Mouse (Mus musculus) gonadal fat pad, adult 2 months (tissue): ENCODE measurements around the gene Hand1. TPM values are rescaled to one million over a fixed set of nuclear protein-coding genes. Genes with fewer than 3 reads are reported as not detected.
"Not testable (repeated sequence)": the region's sequence is repeated elsewhere in the genome, so short reads cannot be mapped to it uniquely, and the experiment has no call there.

ENCODE experiments used
- DNase-seq: peaks from one replicate; pipeline ENCODE4 v3.0.0-alpha.2; 2012; ENCODE audit warnings: low read depth
- polyA plus RNA-seq: library from polyadenylated mRNA; depleted of rRNA; stranded (reverse); fragments of >200 nt; gene quantifications from 2 replicates; pipeline ENCODE4 v1.2.3, GENCODE M21; 2012; rRNA removed

The Hand1 gene
- polyA plus RNA-seq, result not detected in 2 replicates

GRCm38 (mm10) chr11:57832552-57833201, at the start of gene Hand1:
TSS of gene Hand1 (minus strand) at chr11:57832818.
- DNase-seq, result no peak

- DNase-seq, result no peak
Measured at GRCm38 (mm10) chr11:57876157-57876556, 43.5 kb upstream of the Hand1 start.

GRCm38 (mm10) chr11:57873014-57873413, 40.4 kb upstream of the Hand1 start:
- DNase-seq, result no peak

GRCm38 (mm10) chr11:57868753-57869460, 36.3 kb upstream of the Hand1 start:
- no peak for DNase-seq

- no peak for DNase-seq
Measured at GRCm38 (mm10) chr11:57866466-57866865, 33.8 kb upstream of the Hand1 start.

- no peak for DNase-seq
Measured at GRCm38 (mm10) chr11:57864577-57864976, 32.0 kb upstream of the Hand1 start.

GRCm38 (mm10) chr11:57862088-57862487, 29.5 kb upstream of the Hand1 start:
- DNase-seq, result no peak

GRCm38 (mm10) chr11:57857709-57858108, 25.1 kb upstream of the Hand1 start:
- no peak for DNase-seq

- no peak for DNase-seq
Measured at GRCm38 (mm10) chr11:57853571-57853970, 21.0 kb upstream of the Hand1 start.

GRCm38 (mm10) chr11:57850931-57851330, 18.3 kb upstream of the Hand1 start:
- DNase-seq, result peak; percentile 12

- DNase-seq, result no peak
Measured at GRCm38 (mm10) chr11:57850298-57850697, 17.7 kb upstream of the Hand1 start.

- DNase-seq, result no peak
Measured at GRCm38 (mm10) chr11:57847396-57847795, 14.8 kb upstream of the Hand1 start.

- DNase-seq, result not testable (repeated sequence)
Measured at GRCm38 (mm10) chr11:57846421-57847363, 14.1 kb upstream of the Hand1 start.

- no peak for DNase-seq
Measured at GRCm38 (mm10) chr11:57841391-57841790, 8.8 kb upstream of the Hand1 start.

GRCm38 (mm10) chr11:57840986-57841385, 8.4 kb upstream of the Hand1 start:
- no peak for DNase-seq

- no peak for DNase-seq
Measured at GRCm38 (mm10) chr11:57837861-57838680, 5.5 kb upstream of the Hand1 start.

- no peak for DNase-seq
Measured at GRCm38 (mm10) chr11:57836872-57837680, 4.5 kb upstream of the Hand1 start.

GRCm38 (mm10) chr11:57836401-57836800, 3.8 kb upstream of the Hand1 start:
- DNase-seq, result no peak

- DNase-seq, result no peak
Measured at GRCm38 (mm10) chr11:57835931-57836330, 3.3 kb upstream of the Hand1 start.

GRCm38 (mm10) chr11:57835331-57835730, 2.7 kb upstream of the Hand1 start:
- no peak for DNase-seq
